Mouse (Mus musculus): ENCODE measurements around the gene Eml2.

- TF ChIP-seq CTCF (IDR thresholded peaks at IDR 0.05; ENCODE audit: extremely low read depth, insufficient read length, insufficient replicate concordance, low read depth, low read length) = no peak
- no peak for TF ChIP-seq POLR2A (IDR thresholded peaks at IDR 0.05; ENCODE audit: low read depth, low read length)
Measured at GRCm38 (mm10) chr7:19235092-19235671, 59.0 kb downstream of the Eml2 start.
